Mouse (Mus musculus) embryonic facial prominence, embryonic 10.5 days (tissue): ENCODE measurements around the gene Timp3. TPM values are rescaled to one million over a fixed set of nuclear protein-coding genes. Genes with fewer than 3 reads are reported as not detected.
A peak's percentile ranks its signal among the peaks of the same experiment; 100 is the strongest.

Source experiments
- DNase-seq: peaks from one replicate; pipeline ENCODE4 v3.0.0-alpha.2; 2017; ENCODE audit warnings: low spot score
- H3K27ac ChIP-seq: fragments of 300-500 bp; sonication (generic); replicated peaks from 2 replicates; pipeline ENCODE4 v1.5.1; 2016; ENCODE audit warnings: mild to moderate bottlenecking
- H3K27me3 ChIP-seq: fragments of 300-500 bp; sonication (generic); replicated peaks from 2 replicates; pipeline ENCODE4 v1.6.1; 2016; ENCODE audit warnings: low read depth, mild to moderate bottlenecking; ENCODE audit not compliant: poor library complexity, severe bottlenecking
- H3K36me3 ChIP-seq: fragments of 300-500 bp; sonication (generic); replicated peaks from 2 replicates; pipeline ENCODE4 v1.6.1; 2016; ENCODE audit warnings: mild to moderate bottlenecking, moderate library complexity
- H3K4me1 ChIP-seq: fragments of 300-500 bp; sonication (generic); 2 replicates; pipeline ENCODE4 v1.6.1; 2016
- H3K4me3 ChIP-seq: fragments of 300-500 bp; sonication (generic); 2 replicates; pipeline ENCODE4 v1.5.1; 2016; ENCODE audit warnings: mild to moderate bottlenecking, moderate library complexity
- H3K9me3 ChIP-seq: fragments of 300-500 bp; sonication (generic); 2 replicates; pipeline ENCODE4 v1.6.1; 2016; ENCODE audit warnings: mild to moderate bottlenecking
- WGBS: fragments of 180-500 bp; shearing (Covaris S2); methylation state at CpG from one replicate; pipeline ENCODE4 v1.1.7; 2016; 5-methylcytosine and 5-hydroxymethylcytosine counted together
- polyA plus RNA-seq: library from polyadenylated mRNA; unstranded; fragments of >200 nt; fragmentation: Nextera tagmentation; extraction: Ambion mirVana; gene quantifications from 2 replicates; pipeline ENCODE4 v1.2.1, GENCODE M21; 2016

Timp3 gene
- polyA plus RNA-seq, 1 experiment from 2014 or later: 36.3 TPM

DNA sequence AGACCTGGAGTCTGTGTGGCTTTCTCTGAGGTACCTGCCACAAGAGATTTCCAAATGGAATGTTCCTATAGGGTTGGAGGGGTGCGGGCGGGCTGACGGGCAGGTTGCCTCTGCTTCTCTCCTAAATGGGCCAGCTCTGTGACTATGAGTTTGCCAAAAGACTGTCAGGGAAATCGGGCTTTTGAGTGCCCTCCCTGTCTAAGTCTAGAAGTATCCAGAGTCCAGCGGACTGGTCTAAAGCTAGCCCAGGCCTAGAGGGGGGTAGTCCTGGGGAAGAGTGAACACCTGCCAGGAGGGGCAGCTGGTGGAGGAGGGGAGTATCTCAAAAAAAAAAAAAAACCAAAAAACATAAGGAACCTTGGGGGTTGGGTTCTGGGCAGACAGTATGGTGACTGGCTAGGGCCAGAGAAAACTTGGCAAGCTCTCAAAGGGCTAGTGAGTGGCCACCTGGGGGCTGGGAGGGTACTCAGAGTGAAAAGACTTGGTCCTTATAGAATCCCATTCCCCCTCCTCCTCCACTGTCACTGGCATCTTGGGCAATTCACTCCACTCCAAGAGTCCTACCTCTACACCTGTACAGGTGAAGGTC is 18.5 kb downstream of the Timp3 start:
- WGBS: 77% methylated on average over 5 of the region's 5 CpGs
- H3K27me3 ChIP-seq: no peaks in the 10 kb centered on the region; the same call in 1 of the 2 replicates
- H3K4me3 ChIP-seq: no peak overlapping the region
- DNase-seq: no peak
- H3K9me3 ChIP-seq: no peaks in the 10 kb centered on the region
- peaks cover 40% of the 10 kb centered on the region for H3K4me1 ChIP-seq
- no peak overlapping the region for H3K27ac ChIP-seq
- peaks cover 3% of the 10 kb centered on the region; the same call in 1 of the 2 replicates for H3K36me3 ChIP-seq

DNA sequence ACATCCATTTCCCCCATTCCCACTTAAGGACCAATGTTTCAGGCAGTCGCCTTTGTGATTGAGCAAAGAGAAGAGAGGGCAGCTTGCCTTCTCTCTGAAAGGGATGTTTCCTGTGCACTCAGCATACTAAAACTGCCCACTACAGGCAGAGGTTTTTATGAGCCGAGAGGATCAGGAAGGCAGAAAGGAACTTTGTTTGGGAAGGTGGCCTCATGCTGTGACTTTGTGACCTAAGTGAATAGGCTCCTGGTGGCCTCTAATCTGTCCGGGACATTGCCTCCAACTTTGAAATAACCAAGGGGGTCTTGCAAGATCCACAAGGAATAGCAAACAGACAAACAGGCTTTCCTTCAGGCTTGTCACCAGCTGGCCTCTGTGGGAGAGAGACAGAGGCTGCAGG is 19.4 kb downstream of the Timp3 start:
- WGBS: 19% methylated on average over 3 of the region's 3 CpGs
- Histone ChIP-seq H3K27me3 (no peaks in the 10 kb centered on the region; the same call in 1 of the 2 replicates), H3K36me3 (peaks cover 3% of the 10 kb centered on the region; the same call in 1 of the 2 replicates), H3K27ac (no peak overlapping the region), H3K9me3 (no peaks in the 10 kb centered on the region), H3K4me3 (no peak overlapping the region), H3K4me1 (peaks cover 40% of the 10 kb centered on the region)
- DNase-seq: no peak

DNA sequence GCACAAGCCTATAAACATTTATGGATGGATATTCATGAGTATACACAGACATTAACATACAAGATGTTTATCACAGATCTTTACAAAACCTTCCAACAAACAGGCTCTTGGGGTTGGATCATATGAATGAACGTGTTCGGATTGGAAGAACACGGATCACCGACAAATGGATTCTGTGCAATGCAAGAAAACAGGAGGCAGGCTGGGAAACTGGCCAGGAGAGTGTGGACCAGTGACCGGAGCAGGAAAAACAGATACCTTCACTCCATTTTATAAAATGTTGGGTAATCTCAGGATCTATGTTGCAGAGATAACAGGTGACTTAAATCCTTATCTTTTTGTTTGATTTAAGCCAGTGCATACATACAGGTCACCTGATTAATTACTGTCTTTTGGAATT is 20.0 kb downstream of the Timp3 start:
- H3K27ac ChIP-seq: no peak overlapping the region
- H3K9me3 ChIP-seq: no peaks in the 10 kb centered on the region
- H3K36me3 ChIP-seq: no peaks in the 10 kb centered on the region
- H3K4me1 ChIP-seq: peaks cover 37% of the 10 kb centered on the region
- H3K27me3 ChIP-seq: no peaks in the 10 kb centered on the region; the same call in 1 of the 2 replicates
- DNase-seq: no peak
- 87% methylated on average over 5 of the region's 5 CpGs for WGBS
- H3K4me3 ChIP-seq: no peak overlapping the region

DNA sequence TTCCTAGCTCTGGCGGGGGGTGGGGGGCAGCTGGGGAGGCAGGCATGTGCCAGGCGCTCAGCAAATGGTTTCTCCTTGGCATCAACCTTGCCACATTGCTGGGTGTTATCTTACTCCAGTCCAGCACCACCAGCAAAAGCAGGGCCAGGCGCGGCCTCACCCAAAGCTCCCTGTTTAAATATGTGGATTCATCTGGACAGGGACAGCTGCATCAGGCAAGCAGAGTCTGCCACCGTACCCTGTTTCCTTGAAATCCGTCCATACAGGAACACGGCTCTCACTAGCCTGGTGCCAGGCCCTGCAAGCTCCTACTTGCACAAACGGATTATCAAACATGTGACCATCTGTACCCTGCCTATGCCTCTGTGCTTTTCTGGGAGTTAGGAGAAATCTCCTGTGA is 21.0 kb downstream of the Timp3 start:
- no peaks in the 10 kb centered on the region; the same call in 1 of the 2 replicates for H3K27me3 ChIP-seq
- no peak for DNase-seq
- WGBS: 84% methylated on average over 8 of the region's 8 CpGs
- H3K4me3 ChIP-seq: no peak overlapping the region
- 0 out of 2 replicates have a peak overlapping the region, but pooled peaks have one; percentile 2 for H3K27ac ChIP-seq
- H3K4me1 ChIP-seq: peaks cover 40% of the 10 kb centered on the region
- H3K36me3 ChIP-seq: no peaks in the 10 kb centered on the region
- H3K9me3 ChIP-seq: no peaks in the 10 kb centered on the region

DNA sequence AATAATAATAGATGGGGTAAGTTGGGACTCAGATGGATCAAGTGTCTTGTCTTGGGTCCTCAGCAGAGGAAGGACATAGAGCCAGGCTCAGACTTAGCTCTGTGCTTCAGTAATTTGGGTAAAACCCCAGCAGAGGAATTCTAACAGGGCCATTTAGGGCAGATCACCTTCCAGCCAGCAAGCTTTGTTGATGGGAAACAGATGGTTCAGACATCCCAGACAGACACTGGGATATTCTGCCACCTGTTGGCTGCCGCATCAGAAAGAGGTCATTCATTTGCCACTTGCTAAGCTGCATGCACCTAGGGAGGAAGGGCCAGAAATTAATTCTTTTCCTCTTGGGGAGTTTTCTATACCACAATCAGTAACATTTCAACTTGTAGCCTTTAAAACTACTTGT is 21.8 kb downstream of the Timp3 start:
- no peak overlapping the region for H3K4me3 ChIP-seq
- no peak overlapping the region for H3K27ac ChIP-seq
- no peaks in the 10 kb centered on the region for H3K36me3 ChIP-seq
- H3K4me1 ChIP-seq: peaks cover 40% of the 10 kb centered on the region
- H3K27me3 ChIP-seq: no peaks in the 10 kb centered on the region; the same call in 1 of the 2 replicates
- peak; percentile 34 for DNase-seq
- no peaks in the 10 kb centered on the region for H3K9me3 ChIP-seq
- WGBS: 24% methylated on average over 1 of the region's 1 CpGs

DNA sequence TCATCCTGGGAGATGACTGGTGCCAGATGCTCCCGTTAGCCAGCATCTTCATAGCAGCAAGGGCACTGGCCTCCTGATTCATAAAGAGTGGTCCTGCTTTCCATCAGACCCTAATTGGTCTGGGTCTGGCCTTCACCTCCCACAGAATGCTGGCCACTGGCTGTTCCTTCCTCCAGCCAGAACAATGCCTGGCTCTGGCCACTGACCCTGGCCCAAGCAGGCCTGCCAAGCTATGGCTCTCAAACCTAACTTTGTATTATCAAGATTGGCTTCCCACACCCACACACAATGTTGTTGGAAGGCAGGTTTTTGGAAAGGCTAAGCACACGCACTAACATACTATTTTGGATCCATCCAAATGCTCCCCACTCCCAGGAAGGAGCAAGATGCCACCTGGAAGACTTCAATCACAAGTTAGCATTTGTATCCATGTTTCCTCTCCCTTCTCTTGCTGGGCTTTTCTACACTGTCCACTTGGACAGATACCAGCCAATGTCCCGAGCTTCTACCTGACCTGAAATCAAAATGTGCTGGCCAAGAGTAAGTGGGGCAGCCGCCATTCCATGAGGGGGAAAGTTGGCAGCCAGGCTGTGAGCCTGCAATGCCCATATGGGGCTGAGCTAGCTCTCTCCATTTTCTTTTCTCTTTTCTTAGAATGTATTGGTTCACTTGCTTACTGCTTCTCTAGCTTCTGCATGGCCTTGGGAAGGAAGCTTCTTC is 23.3 kb downstream of the Timp3 start:
- no peaks in the 10 kb centered on the region for H3K36me3 ChIP-seq
- 79% methylated on average over 4 of the region's 4 CpGs for WGBS
- H3K27ac ChIP-seq: no peak overlapping the region
- no peak overlapping the region for H3K4me3 ChIP-seq
- peaks cover 44% of the 10 kb centered on the region for H3K4me1 ChIP-seq
- H3K9me3 ChIP-seq: no peaks in the 10 kb centered on the region
- DNase-seq: no peak
- H3K27me3 ChIP-seq: no peaks in the 10 kb centered on the region; the same call in 1 of the 2 replicates

DNA sequence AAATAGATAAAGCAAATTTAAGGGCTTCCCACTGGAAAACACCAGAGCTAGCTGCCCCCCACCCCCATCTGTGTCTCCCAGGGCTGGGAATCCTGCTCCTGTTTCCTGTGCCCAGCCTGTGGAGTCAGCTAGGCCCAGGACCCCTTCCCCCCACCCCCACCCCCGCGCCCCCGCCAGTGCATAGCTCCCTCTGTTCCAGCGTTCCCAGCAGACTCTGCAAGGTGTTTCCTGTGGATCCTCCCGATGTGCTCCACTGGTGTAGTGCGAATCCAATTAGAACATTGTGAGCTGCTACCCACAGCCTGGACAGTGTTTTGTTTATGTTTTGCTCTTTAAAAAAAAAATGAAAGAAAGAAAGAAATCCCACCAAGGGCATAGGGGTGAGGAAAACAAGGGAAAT is 25.1 kb downstream of the Timp3 start:
- H3K36me3 ChIP-seq: no peaks in the 10 kb centered on the region
- H3K4me3 ChIP-seq: no peak overlapping the region
- H3K27ac ChIP-seq: no peak overlapping the region
- H3K27me3 ChIP-seq: no peaks in the 10 kb centered on the region; the same call in 1 of the 2 replicates
- 29% methylated on average over 6 of the region's 6 CpGs for WGBS
- no peaks in the 10 kb centered on the region for H3K9me3 ChIP-seq
- DNase-seq: no peak
- peaks cover 38% of the 10 kb centered on the region for H3K4me1 ChIP-seq

DNA sequence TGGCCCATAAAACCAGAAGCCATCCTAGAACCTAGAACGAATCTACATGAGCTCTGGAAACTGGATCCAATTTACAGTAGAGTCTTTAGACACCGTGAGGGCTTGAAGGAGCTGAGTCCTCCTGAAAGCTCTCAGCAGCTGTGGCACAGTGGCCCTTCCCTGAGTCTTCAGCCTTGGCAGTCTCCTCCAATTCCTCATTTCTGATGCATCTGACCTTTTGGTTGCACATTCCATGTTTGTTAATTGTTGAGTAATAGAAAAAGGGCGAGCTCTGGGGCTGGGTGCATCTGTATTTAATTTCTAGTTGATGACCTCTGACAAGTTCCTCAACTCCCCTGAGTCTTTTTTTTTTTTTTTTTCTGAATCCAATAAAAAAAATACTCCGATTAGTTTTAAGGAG is 28.0 kb downstream of the Timp3 start:
- Histone ChIP-seq H3K27me3 (no peaks in the 10 kb centered on the region), H3K27ac (no peak overlapping the region), H3K4me3 (no peak overlapping the region), H3K36me3 (no peaks in the 10 kb centered on the region), H3K9me3 (no peaks in the 10 kb centered on the region), H3K4me1 (peaks cover 36% of the 10 kb centered on the region)
- WGBS: 66% methylated on average over 4 of the region's 4 CpGs
- DNase-seq: no peak

DNA sequence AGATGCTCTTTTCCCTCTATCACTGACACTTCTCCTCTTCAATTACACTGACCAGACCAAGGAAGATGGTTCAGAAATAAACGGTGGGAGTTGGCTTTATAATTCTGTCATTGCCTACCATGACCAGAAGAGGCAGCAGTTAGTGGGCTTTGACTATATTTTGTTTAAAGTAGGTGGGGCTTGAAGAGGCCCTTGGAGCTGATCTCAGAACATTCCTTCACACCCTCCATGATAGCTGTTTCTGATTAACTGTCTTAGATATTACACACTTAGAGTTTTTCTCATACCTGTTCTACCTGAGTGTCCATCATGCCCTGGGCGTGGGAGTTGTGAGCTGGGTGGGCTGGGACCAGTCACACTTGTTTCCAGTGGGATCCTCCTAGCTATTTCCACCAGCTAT is 28.5 kb downstream of the Timp3 start:
- no peak for DNase-seq
- H3K36me3 ChIP-seq: no peaks in the 10 kb centered on the region
- no peak overlapping the region for H3K27ac ChIP-seq
- H3K27me3 ChIP-seq: no peaks in the 10 kb centered on the region
- H3K4me1 ChIP-seq: peaks cover 33% of the 10 kb centered on the region
- H3K9me3 ChIP-seq: no peaks in the 10 kb centered on the region
- WGBS: 80% methylated on average over 2 of the region's 2 CpGs
- H3K4me3 ChIP-seq: no peak overlapping the region

DNA sequence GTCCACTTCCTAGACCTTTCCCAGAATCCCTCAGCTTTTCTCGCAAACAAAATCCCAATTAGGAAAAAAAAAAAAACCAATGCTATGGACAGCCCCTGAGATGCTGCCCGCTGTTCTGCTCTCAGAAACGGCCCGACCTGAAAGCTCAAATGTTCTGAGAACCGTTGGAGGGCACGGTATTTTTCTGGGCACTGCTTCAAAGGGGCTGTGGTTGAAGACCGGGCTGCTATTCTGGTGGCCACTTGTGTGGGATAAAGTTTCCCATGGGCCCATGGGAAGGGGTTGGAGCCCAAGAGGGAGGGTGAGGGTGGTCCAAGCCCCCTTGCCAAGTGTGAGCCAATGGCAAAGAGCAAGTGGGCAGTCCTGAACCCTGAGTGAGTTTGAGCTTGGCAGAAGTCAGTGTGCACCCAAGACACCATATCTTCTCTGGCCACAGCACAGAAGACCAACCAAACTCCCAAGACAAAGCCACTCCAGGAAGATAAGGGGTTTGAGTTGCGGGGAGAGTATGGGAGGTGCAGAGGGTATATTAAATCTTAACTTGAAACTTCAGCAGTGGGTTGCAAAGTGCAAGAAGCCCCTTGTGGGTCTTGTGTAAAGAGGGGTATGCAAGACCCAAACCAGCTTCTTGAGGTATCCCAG is 29.2 kb downstream of the Timp3 start:
- H3K27me3 ChIP-seq: no peaks in the 10 kb centered on the region
- H3K36me3 ChIP-seq: no peaks in the 10 kb centered on the region
- H3K9me3 ChIP-seq: no peaks in the 10 kb centered on the region
- H3K4me1 ChIP-seq: peaks cover 35% of the 10 kb centered on the region
- 94% methylated on average over 8 of the region's 8 CpGs for whole genome bisulfite sequencing
- H3K27ac ChIP-seq: no peak overlapping the region
- H3K4me3 ChIP-seq: no peak overlapping the region
- no peak for DNase-seq

DNA sequence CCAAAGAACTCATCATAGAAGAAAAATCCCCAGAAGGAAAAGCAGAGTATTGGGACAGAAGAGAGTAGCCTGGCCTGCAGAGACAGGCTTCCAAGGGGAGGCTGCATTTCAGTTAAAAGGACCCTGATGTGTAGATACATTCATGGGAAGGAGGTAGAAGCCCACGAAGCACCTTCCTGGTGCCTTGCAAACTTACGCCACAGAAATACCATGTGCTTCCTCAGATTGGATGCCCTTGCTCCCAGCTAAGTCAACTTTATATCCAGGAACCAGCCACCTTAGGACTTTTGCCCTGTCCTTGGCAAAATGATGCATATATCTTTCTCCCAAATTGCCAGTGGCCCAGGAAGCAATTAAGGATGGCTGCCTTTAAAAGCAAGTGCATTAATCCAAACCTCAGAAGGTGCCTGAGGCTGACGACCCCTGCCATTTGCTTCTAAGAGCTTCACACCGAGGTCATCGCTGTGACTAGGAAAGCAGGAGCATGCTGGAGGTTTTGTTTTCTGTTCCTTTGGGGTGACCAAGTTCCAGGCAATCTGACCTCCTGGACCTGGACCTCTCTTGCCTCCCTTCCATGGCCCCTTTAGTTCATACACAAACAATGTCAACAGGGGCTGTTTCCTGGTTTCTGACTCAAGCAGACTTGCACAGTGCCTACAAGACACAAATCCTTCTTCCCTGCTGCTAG is 31.0 kb downstream of the Timp3 start:
- Histone ChIP-seq H3K4me3 (no peak overlapping the region), H3K36me3 (no peaks in the 10 kb centered on the region), H3K9me3 (no peaks in the 10 kb centered on the region), H3K4me1 (peaks cover 34% of the 10 kb centered on the region), H3K27ac (peak overlapping the region; percentile 30; the same call in 1 of the 2 replicates), H3K27me3 (no peaks in the 10 kb centered on the region)
- no peak for DNase-seq
- 46% methylated on average over 5 of the region's 5 CpGs for WGBS

DNA sequence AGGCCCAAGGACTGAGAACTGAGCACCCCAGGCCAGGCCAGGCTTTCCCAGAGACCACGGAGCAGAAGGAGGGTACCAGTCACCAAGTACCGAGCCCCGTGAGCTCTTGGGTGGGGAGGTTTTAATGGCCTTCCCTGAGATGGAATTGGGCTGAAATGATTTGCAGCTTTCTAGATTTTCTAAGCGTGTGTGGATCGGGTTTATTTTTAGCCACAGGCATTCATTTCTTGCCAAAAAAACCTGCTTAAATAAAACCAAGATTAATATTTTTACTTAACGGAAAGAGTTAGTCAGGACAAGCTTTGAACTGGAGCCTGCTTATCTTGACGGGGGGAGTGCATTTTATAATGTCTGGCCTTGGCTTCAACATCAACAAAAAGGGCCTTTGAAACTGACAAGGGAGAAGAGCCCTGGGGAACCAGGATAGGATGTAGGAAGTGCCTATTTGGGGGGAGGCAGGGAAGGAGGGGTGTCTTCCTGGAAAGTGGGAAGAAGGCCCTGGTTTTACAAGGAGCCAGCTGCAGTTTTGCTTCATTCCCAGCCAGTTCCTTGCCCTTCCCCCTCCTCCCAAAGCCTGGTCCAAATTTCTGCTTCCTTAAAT is 31.6 kb downstream of the Timp3 start:
- Histone ChIP-seq H3K9me3 (no peaks in the 10 kb centered on the region), H3K36me3 (no peaks in the 10 kb centered on the region), H3K27ac (peak overlapping the region; percentile 30; the same call in 1 of the 2 replicates), H3K4me1 (peaks cover 35% of the 10 kb centered on the region), H3K4me3 (no peak overlapping the region), H3K27me3 (no peaks in the 10 kb centered on the region)
- 60% methylated on average over 7 of the region's 7 CpGs for WGBS
- no peak for DNase-seq
